Mouse (Mus musculus): ENCODE data around the gene Trpm5. TPM values are rescaled to one million over a fixed set of nuclear protein-coding genes. Genes with fewer than 3 reads are reported as not detected.
A peak's percentile ranks its signal among the peaks of the same experiment; 100 is the strongest.

The Trpm5 gene
- 1.5 and 1.7 TPM in 2 replicates for total RNA-seq (2012; rRNA removed)
- 1 to 10 TPM in 1 of 2 experiments, not detected in 1; 1.9 TPM for polyA plus RNA-seq (2012; ENCODE audit: insufficient read depth in 1 of 2, insufficient read length in 2 of 2, low read depth in 1 of 2, low replicate concordance in 2 of 2, missing spikeins in 1 of 2)

- no peaks in the 10 kb centered on the region for H3K9me3 ChIP-seq (replicated peaks; ENCODE audit: insufficient read depth, low read length)
- H3K27ac ChIP-seq (ENCODE audit: control insufficient read depth, low read depth, low read length) = no peak within 1 kb of the TSS
- no peaks in the 10 kb centered on the region for H3K79me2 ChIP-seq (ENCODE audit: control insufficient read depth, insufficient read depth, low read length, poor library complexity)
- peak; percentile 64 for DNase-seq (ENCODE audit: low read depth, low spot score)
- H3K4me3 ChIP-seq (ENCODE audit: control insufficient read depth in 1 of 2, insufficient read depth in 1 of 2, low read depth in 2 of 2, low read length in 2 of 2) = no peak within 1 kb of the TSS
- H3K36me3 ChIP-seq (ENCODE audit: control insufficient read depth in 1 of 2, insufficient read depth in 2 of 2, low read length in 2 of 2) = no peaks in the 10 kb centered on the region; a peak in 1 of 4 replicates
- no peak within 1 kb of the TSS for H3K9ac ChIP-seq (ENCODE audit: control insufficient read depth, low read depth, low read length, poor library complexity, severe bottlenecking)
- peaks cover 0 to under 1% of the 10 kb centered on the region in 2 experiments; a peak in 2 of 4 replicates for H3K4me1 ChIP-seq (ENCODE audit: control insufficient read depth in 1 of 2, insufficient read depth in 2 of 2, low read length in 2 of 2)
- peaks cover 0 to 2% of the 10 kb centered on the region in 2 experiments; a peak in 2 of 4 replicates for H3K27me3 ChIP-seq (ENCODE audit: control insufficient read depth in 1 of 2, insufficient read depth in 2 of 2, low read length in 2 of 2)
- TF ChIP-seq TCF12 (IDR thresholded peaks at IDR 0.05; ENCODE audit: low read depth, low read length) = no peak
- TF ChIP-seq RCOR1 (IDR thresholded peaks at IDR 0.05; ENCODE audit: low read depth, low read length) = no peak
- TF ChIP-seq MXI1 (IDR thresholded peaks at IDR 0.05; ENCODE audit: low read depth, low read length) = no peak
- no peak for TF ChIP-seq TBP (IDR thresholded peaks at IDR 0.05; ENCODE audit: low read depth, low read length)
- TF ChIP-seq GATA1 (IDR thresholded peaks at IDR 0.05; ENCODE audit: low read depth, low read length) = no peak
- TF ChIP-seq MYB (IDR thresholded peaks at IDR 0.05; ENCODE audit: low read depth, low read length) = no peak
- TF ChIP-seq MYC (IDR thresholded peaks at IDR 0.05; ENCODE audit: low read depth, low read length) = no peak
- no peak for TF ChIP-seq POLR2A (IDR thresholded peaks at IDR 0.05; ENCODE audit: control insufficient read depth in 1 of 2, insufficient read depth in 1 of 2, low read depth in 1 of 2, low read length in 2 of 2, poor library complexity in 1 of 2)
- no peak for TF ChIP-seq E2F4 (IDR thresholded peaks at IDR 0.05; ENCODE audit: borderline replicate concordance, low read depth, low read length)
- TF ChIP-seq UBTF (IDR thresholded peaks at IDR 0.05; ENCODE audit: borderline replicate concordance, insufficient read depth, low read depth, low read length) = no peak
- no peak for TF ChIP-seq EP300 (IDR thresholded peaks at IDR 0.05; ENCODE audit: low read depth in 1 of 2, low read length in 2 of 2)
- TF ChIP-seq RAD21 (IDR thresholded peaks at IDR 0.05; ENCODE audit: low read depth, low read length) = peak; percentile 93
- TF ChIP-seq CHD2 (IDR thresholded peaks at IDR 0.05; ENCODE audit: low read length) = no peak
- TF ChIP-seq GABPA (IDR thresholded peaks at IDR 0.05; ENCODE audit: low read depth, low read length) = no peak
- no peak for TF ChIP-seq ELF1 (IDR thresholded peaks at IDR 0.05; ENCODE audit: low read depth, low read length)
- peak; percentile 33; the same call in 1 of the 2 replicates for TF ChIP-seq SIN3A (IDR thresholded peaks at IDR 0.05; ENCODE audit: low read length)
- no peak for TF ChIP-seq ETS1 (IDR thresholded peaks at IDR 0.05; ENCODE audit: low read depth, low read length)
- no peak for TF ChIP-seq KAT2A (conservative IDR thresholded peaks at IDR 0.05; ENCODE audit: low read depth, low read length)
- TF ChIP-seq CHD1 (IDR thresholded peaks at IDR 0.05; ENCODE audit: low read depth, low read length) = no peak
- TF ChIP-seq POLR2AphosphoS2 (IDR thresholded peaks at IDR 0.05; ENCODE audit: low read length) = no peak
- no peak for TF ChIP-seq USF2 (IDR thresholded peaks at IDR 0.05; ENCODE audit: borderline replicate concordance in 1 of 2, insufficient read depth in 1 of 2, low read depth in 1 of 2, low read length in 2 of 2)
- no peak for TF ChIP-seq MEF2A (IDR thresholded peaks at IDR 0.05; ENCODE audit: extremely low read depth, insufficient replicate concordance, low read depth, low read length, poor library complexity, severe bottlenecking)
- no peak for TF ChIP-seq ZMIZ1 (IDR thresholded peaks at IDR 0.05; ENCODE audit: low read depth, low read length)
- TF ChIP-seq NRF1 (IDR thresholded peaks at IDR 0.05; ENCODE audit: insufficient read depth, low read depth, low read length, poor library complexity, severe bottlenecking) = no peak
- TF ChIP-seq MAZ (IDR thresholded peaks at IDR 0.05; ENCODE audit: low read depth, low read length) = peak; percentile 51; the same call in 1 of the 2 replicates
- TF ChIP-seq CTCF (IDR thresholded peaks at IDR 0.05 in 2 of 3, conservative IDR thresholded peaks at IDR 0.05 in 1 of 3; ENCODE audit: control insufficient read depth in 1 of 3, insufficient read depth in 1 of 3, low read depth in 2 of 3, low read length in 3 of 3, poor library complexity in 1 of 3, severe bottlenecking in 1 of 3) = peak; percentile 88 to 96 (median 95)
- no peak for TF ChIP-seq ZKSCAN1 (IDR thresholded peaks at IDR 0.05; ENCODE audit: low read depth, low read length)
- peak; percentile 85 for TF ChIP-seq ZC3H11A (IDR thresholded peaks at IDR 0.05; ENCODE audit: low read depth, low read length)
- TF ChIP-seq MAX (IDR thresholded peaks at IDR 0.05; ENCODE audit: low read length) = no peak
- no peak for TF ChIP-seq BHLHE40 (IDR thresholded peaks at IDR 0.05; ENCODE audit: borderline replicate concordance, low read depth, low read length)
- TF ChIP-seq JUND (IDR thresholded peaks at IDR 0.05; ENCODE audit: low read depth, low read length) = no peak
- no peak for TF ChIP-seq POLR2AphosphoS5 (IDR thresholded peaks at IDR 0.05; ENCODE audit: borderline replicate concordance, low read depth, low read length)
- TF ChIP-seq MAFK (IDR thresholded peaks at IDR 0.05; ENCODE audit: borderline replicate concordance, low read depth, low read length) = no peak
- TF ChIP-seq HCFC1 (IDR thresholded peaks at IDR 0.05; ENCODE audit: low read depth, low read length) = no peak
These were observed at the start of gene Trpm5 for GRCm38 (mm10) chr7:143094592-143095553. TSS of gene Trpm5 (minus strand) at chr7:143094642.

Measured in MEL (cell line).